Mouse (Mus musculus) heart, adult 10 weeks (tissue): Measurements from ENCODE around the gene 4930579G24Rik. TPM values are rescaled to one million over a fixed set of nuclear protein-coding genes. Genes with fewer than 3 reads are reported as not detected.

Experiments
- polyA plus RNA-seq: library from polyadenylated mRNA; stranded (reverse); fragments of 350-450 nt; fragmentation: Illumina TruSeq; extraction: RNeasy Lipid Tissue Mini Kit (QIAGEN cat#74804); gene quantifications from one replicate; pipeline ENCODE4 v1.2.3, GENCODE M21; 2014; ENCODE audit warnings: low read depth, low replicate concordance

The 4930579G24Rik gene
- 1.9 TPM for polyA plus RNA-seq

DNA sequence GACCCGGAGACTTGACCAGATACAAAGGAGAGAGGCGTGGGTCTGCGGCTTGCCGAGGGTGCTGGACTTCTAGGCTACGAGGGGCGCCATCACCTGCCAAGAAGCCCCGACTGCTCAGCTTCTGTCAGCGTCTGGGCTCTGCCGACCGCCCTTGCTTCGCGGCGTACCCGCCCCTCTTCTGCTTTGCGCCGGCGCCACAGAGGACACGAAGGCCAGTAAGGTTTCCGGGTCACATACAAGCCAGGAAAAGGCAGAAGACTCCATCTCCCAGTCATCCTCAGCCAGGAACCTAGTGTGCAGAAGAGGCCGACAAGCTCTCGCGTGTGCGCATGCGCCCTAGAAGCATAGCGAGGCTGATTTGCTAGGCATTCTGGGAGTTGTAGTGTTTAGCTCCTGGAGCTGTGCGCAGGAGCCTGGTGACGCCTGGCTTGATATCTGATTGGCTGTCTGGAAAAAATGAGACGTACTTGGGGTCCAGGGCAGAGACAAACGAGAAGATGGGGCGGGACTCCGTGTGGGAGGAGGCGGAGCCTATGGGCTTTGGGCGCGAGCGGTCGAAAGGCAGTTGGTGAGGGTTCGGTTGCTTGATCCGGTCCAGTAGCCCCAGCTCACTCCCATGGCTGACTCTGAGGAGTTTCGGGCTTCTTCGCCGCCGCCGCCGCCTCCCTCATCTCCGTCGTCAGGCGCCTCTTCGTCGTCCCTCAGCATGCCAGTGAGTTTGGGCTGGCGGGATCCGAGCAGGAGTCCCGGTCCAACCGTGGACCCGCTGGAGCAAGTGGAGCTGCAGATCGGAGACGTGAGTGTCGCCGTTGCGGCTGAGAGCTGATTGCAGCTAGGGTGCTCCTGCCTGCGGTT, at the start of gene 4930579G24Rik:
4930579G24Rik (plus strand) TSS at position 519 of the 855 bp plus-strand sequence.

DNA sequence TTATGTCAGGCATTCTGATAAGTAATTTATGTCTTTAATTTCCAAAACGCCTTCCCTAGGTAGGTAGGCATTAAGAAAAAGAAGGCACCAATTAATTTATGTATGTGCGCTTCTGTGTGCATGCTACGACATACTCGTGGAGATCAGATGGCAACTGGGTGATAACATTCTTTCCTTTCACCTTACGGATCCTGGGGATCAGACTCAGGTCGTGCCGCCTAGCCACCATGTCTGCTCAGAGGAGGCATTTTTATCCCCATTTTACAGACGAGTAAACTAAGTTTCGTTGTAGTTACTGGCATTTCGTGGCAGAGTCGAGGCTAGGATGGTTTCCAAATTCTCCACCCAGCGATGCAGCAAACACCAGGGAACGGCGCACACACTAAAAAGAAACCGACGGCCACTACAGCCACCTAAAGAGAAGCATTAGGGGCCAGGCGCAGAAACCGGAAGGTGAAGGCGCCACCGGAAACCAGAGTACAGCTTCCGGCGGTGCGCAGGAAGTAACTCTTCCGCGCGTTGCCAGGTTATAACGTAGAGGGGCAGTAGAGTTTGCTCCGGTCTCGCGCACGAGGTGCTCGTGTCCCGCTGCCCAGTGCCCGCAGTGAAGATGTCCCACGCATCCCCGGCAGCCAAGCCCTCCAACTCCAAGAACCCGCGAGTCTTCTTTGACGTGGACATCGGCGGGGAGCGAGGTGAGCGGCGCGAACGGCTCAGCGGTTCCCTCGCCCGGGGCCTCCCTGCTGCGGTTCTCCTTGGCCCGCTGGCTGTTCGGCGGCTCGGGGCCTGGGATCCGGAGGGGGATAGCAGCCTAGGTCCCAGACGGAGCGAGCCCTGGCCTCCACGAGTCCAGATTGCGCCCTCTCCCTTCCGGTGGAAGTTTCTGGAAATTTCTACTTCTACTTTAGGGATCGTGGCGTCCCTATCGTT, 37.8 kb upstream of the 4930579G24Rik start, which contains the start of gene Ppid:
Ppid (plus strand) TSS at position 480 of the 930 bp plus-strand sequence.

DNA sequence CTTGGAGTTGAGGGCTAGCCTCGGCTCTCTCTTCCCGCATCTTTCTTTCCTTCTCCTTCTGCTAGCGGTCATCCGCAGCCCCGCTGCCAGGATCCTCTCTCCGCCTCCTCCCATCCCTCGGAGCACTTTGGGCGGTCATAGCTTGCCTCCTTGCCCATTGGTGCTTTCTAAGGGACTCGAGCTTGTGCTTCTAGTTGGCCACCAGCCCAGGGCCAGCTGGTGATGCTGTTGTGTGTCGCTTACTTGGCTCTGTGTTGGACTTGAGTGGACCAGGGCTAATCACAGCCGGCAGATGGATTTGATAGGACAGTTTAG, 494 bp downstream of the 4930579G24Rik start, which contains the start of gene Etfdh:
Etfdh (minus strand) TSS at position 85 of the 315 bp plus-strand sequence.

Other genes starting within 250 kb of the 4930579G24Rik start
- gene Fnip2, start 61.3 kb upstream of the 4930579G24Rik start, polyA plus RNA-seq: 8.8 TPM
- 60.8 TPM for gene Ppid, start 37.7 kb upstream of the 4930579G24Rik start, polyA plus RNA-seq
- gene Etfdh, start 421 bp downstream of the 4930579G24Rik start, polyA plus RNA-seq: 652 TPM
- 3.6 TPM for gene Rxfp1, start 108.8 kb downstream of the 4930579G24Rik start, polyA plus RNA-seq
- 25.7 TPM for gene Tmem144, start 223.7 kb downstream of the 4930579G24Rik start, polyA plus RNA-seq